Mouse (Mus musculus): ENCODE measurements at regions not wholly inside any gene's neighbourhood (a gene's known extent, or its start where the extent isn't known, plus 50 kb on each side); places are given as distances from the start of the nearest gene placed in this dataset.

DNA sequence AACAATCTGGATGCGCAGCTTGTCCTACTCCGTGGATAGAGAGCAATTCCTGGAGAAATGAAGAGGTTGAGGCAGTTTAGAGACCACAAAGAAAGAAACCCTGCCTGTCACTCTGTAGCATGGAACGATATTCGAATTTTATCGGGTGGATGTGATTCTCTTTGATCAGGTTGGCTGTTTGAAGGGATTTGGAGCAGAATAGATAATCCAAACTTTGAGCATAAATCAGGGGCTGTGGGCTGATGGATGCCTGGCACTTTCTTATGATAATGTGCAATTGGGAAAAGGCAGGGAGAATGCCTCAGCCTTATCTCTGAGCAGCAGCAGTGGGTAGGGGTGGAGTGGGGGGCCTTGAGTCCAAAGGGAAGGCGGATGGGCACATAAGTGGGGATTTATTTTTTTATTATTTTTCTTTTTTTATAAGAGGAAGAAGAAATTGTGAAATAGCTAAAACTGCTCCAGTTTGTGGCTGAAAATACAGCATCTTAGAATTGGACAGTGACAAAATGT lies 239.0 kb downstream of the Pmp22 start:
- TF ChIP-seq ZC3H11A (IDR thresholded peaks at IDR 0.05; ENCODE audit: borderline replicate concordance, low read depth, low read length) (no peak), MAFK (IDR thresholded peaks at IDR 0.05; ENCODE audit: insufficient read depth, low read depth, low read length) (no peak), ZNF384 (IDR thresholded peaks at IDR 0.05; ENCODE audit: low read depth, low read length) (no peak)

Measured in ES-E14 (cell line).